Mouse (Mus musculus): ENCODE measurements around the gene Olfr92. TPM values are rescaled to one million over a fixed set of nuclear protein-coding genes. Genes with fewer than 3 reads are reported as not detected.

Olfr92 gene
- polyA plus RNA-seq, 1 experiment from 2014 or later, result not detected

- no peak overlapping the region for H3K4me2 ChIP-seq (ENCODE audit: low read depth, low read length)
- no peaks in the 10 kb centered on the region for H3K27me3 ChIP-seq (ENCODE audit: control insufficient read depth, insufficient read depth, low read depth, low read length)
- ATAC-seq (ENCODE audit: low read depth), result no peak
- H3K4me1 ChIP-seq (ENCODE audit: control insufficient read depth, low read depth, low read length), result no peaks in the 10 kb centered on the region
- no peaks in the 10 kb centered on the region for H3K36me3 ChIP-seq (ENCODE audit: control insufficient read depth, insufficient read depth)
- H3K27ac ChIP-seq (ENCODE audit: low read length), result no peak overlapping the region
- H3K9me3 ChIP-seq (replicated peaks; ENCODE audit: control insufficient read depth, low read length), result no peaks in the 10 kb centered on the region
- H3K9ac ChIP-seq (ENCODE audit: low read depth, low read length), result no peak overlapping the region
- H3K4me3 ChIP-seq (ENCODE audit: low read depth, low read length), result no peak overlapping the region
- whole genome bisulfite sequencing (ENCODE audit: insufficient replicate concordance), result 7% methylated on average over 8 of the region's 8 CpGs
Observed at GRCm38 (mm10) chr17:37083327-37083726, 36.6 kb downstream of the Olfr92 start.

DNA sequence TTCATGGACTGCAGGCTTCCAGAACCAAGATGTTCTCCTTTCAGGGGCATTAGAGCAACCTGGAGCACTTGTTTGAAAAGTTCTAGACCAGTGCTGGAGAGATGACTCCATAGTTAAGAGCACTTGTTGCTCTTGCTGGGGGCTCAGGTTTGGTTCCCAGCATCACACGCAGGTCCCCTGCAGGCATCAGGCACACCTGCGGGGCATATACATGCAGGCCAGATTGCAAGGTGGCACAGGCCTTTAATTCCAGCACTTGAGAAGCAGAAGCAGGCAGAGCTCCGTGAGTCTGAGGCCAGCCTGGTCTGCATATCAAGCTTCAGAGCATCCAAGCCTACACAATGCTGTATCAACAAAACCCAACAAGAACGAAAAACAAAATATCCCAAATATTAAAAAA lies 38.2 kb downstream of the Olfr92 start:
- WGBS (ENCODE audit: insufficient replicate concordance), result 68% methylated on average over 4 of the region's 4 CpGs
- no peak for ATAC-seq (ENCODE audit: low read depth)
- H3K27me3 ChIP-seq (ENCODE audit: control insufficient read depth, insufficient read depth, low read depth, low read length), result no peaks in the 10 kb centered on the region

DNA sequence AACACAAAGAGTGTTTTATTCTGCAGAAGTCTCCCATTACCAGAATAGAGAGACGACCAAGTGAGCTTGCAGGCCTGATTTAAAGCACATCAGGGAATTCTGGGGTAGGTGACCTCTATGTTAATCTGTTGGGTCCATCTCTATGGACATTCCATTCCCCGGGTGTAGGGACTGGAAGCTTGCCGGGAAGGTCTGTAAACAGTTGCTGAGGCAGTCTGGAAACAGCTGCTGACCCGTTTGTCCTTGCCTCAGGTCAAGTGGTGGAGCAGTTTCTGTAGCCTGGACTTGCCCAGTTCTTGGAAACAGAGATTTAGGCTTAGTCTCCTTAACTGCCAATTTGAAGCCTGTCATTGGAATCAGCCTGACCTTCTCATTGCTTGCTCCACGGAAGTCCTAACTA lies 39.8 kb downstream of the Olfr92 start:
- Histone ChIP-seq H3K4me1 (ENCODE audit: control insufficient read depth, low read depth, low read length) (no peaks in the 10 kb centered on the region), H3K9ac (ENCODE audit: low read depth, low read length) (no peak overlapping the region), H3K9me3 (replicated peaks; ENCODE audit: control insufficient read depth, low read length) (no peaks in the 10 kb centered on the region), H3K27me3 (ENCODE audit: control insufficient read depth, insufficient read depth, low read depth, low read length) (no peaks in the 10 kb centered on the region), H3K36me3 (ENCODE audit: control insufficient read depth, insufficient read depth) (no peaks in the 10 kb centered on the region), H3K4me2 (ENCODE audit: low read depth, low read length) (no peak overlapping the region), H3K4me3 (ENCODE audit: low read depth, low read length) (no peak overlapping the region), H3K27ac (ENCODE audit: low read length) (no peak overlapping the region)
- ATAC-seq (ENCODE audit: low read depth), result no peak
- WGBS (ENCODE audit: insufficient replicate concordance), result 26% methylated on average over 5 of the region's 5 CpGs

More for the DNA sequence above, 38.2 kb downstream of the Olfr92 start:
- H3K4me1 ChIP-seq (ENCODE audit: control insufficient read depth, low read depth, low read length), result no peaks in the 10 kb centered on the region
- no peak overlapping the region for H3K27ac ChIP-seq (ENCODE audit: low read length)
- no peak overlapping the region for H3K9ac ChIP-seq (ENCODE audit: low read depth, low read length)
- H3K4me2 ChIP-seq (ENCODE audit: low read depth, low read length), result no peak overlapping the region
- H3K36me3 ChIP-seq (ENCODE audit: control insufficient read depth, insufficient read depth), result no peaks in the 10 kb centered on the region
- H3K4me3 ChIP-seq (ENCODE audit: low read depth, low read length), result no peak overlapping the region
- no peaks in the 10 kb centered on the region for H3K9me3 ChIP-seq (replicated peaks; ENCODE audit: control insufficient read depth, low read length)

GRCm38 (mm10) chr17:37078990-37079389 lies 40.9 kb downstream of the Olfr92 start:
- no peak for ATAC-seq (ENCODE audit: low read depth)
- Histone ChIP-seq H3K9me3 (replicated peaks; ENCODE audit: control insufficient read depth, low read length) (no peaks in the 10 kb centered on the region), H3K27me3 (ENCODE audit: control insufficient read depth, insufficient read depth, low read depth, low read length) (no peaks in the 10 kb centered on the region), H3K27ac (ENCODE audit: low read length) (no peak overlapping the region), H3K4me1 (ENCODE audit: control insufficient read depth, low read depth, low read length) (no peaks in the 10 kb centered on the region), H3K36me3 (ENCODE audit: control insufficient read depth, insufficient read depth) (no peaks in the 10 kb centered on the region), H3K4me3 (ENCODE audit: low read depth, low read length) (no peak overlapping the region), H3K9ac (ENCODE audit: low read depth, low read length) (no peak overlapping the region), H3K4me2 (ENCODE audit: low read depth, low read length) (no peak overlapping the region)
- 38% methylated on average over 2 of the region's 2 CpGs for WGBS (ENCODE audit: insufficient replicate concordance)

DNA sequence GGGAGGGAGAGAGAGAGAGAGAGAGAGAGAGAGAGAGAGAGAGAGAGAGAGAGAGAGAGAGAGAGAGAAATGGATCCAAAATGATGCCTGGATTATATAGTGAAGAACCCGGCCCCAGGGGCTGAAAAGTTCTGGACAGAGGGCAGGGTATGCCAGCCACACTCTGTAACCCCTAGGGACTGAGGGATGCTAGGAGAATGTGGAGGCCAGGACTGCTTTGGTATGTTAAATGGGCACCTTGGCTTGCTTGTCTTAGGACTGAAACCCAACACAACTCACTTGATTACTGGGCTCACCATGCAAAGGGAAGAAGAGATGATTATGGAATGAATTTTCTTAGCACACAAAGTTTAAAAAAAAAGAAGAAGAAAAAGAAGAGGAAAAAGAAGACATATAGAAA lies 41.7 kb downstream of the Olfr92 start:
- 73% methylated on average over 1 of the region's 1 CpGs for WGBS (ENCODE audit: insufficient replicate concordance)
- no peak overlapping the region for H3K9ac ChIP-seq (ENCODE audit: low read depth, low read length)
- no peaks in the 10 kb centered on the region for H3K27me3 ChIP-seq (ENCODE audit: control insufficient read depth, insufficient read depth, low read depth, low read length)
- H3K4me2 ChIP-seq (ENCODE audit: low read depth, low read length), result no peak overlapping the region
- no peaks in the 10 kb centered on the region for H3K36me3 ChIP-seq (ENCODE audit: control insufficient read depth, insufficient read depth)
- no peaks in the 10 kb centered on the region for H3K4me1 ChIP-seq (ENCODE audit: control insufficient read depth, low read depth, low read length)
- ATAC-seq (ENCODE audit: low read depth), result no peak
- no peak overlapping the region for H3K4me3 ChIP-seq (ENCODE audit: low read depth, low read length)
- H3K27ac ChIP-seq (ENCODE audit: low read length), result no peak overlapping the region
- no peaks in the 10 kb centered on the region for H3K9me3 ChIP-seq (replicated peaks; ENCODE audit: control insufficient read depth, low read length)

DNA sequence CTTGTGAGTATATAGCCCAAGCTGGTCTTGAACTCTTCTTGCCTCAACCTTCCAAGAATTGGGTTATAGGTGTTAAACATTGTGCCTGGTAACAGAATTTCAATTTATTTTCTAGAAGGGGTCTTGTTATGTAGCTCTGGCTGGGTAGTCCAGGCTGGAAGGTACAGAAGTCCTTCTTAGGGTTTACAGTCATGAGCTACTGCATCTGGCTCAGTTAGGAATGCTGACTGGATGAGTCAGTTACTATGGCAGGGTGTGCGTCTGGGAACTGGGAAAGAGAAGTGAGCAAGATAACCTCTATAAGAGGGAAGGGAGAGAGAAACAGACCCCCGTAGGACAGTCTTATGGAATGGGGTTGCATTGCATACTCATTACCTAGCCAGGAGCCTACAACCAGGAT lies 44.1 kb downstream of the Olfr92 start:
- Histone ChIP-seq H3K9me3 (replicated peaks; ENCODE audit: control insufficient read depth, low read length) (no peaks in the 10 kb centered on the region), H3K36me3 (ENCODE audit: control insufficient read depth, insufficient read depth) (no peaks in the 10 kb centered on the region), H3K4me3 (ENCODE audit: low read depth, low read length) (no peak overlapping the region), H3K4me2 (ENCODE audit: low read depth, low read length) (no peak overlapping the region), H3K9ac (ENCODE audit: low read depth, low read length) (no peak overlapping the region), H3K4me1 (ENCODE audit: control insufficient read depth, low read depth, low read length) (no peaks in the 10 kb centered on the region), H3K27me3 (ENCODE audit: control insufficient read depth, insufficient read depth, low read depth, low read length) (no peaks in the 10 kb centered on the region), H3K27ac (ENCODE audit: low read length) (no peak overlapping the region)
- ATAC-seq (ENCODE audit: low read depth), result no peak
- WGBS (ENCODE audit: insufficient replicate concordance), result 63% methylated on average over 2 of the region's 2 CpGs

DNA sequence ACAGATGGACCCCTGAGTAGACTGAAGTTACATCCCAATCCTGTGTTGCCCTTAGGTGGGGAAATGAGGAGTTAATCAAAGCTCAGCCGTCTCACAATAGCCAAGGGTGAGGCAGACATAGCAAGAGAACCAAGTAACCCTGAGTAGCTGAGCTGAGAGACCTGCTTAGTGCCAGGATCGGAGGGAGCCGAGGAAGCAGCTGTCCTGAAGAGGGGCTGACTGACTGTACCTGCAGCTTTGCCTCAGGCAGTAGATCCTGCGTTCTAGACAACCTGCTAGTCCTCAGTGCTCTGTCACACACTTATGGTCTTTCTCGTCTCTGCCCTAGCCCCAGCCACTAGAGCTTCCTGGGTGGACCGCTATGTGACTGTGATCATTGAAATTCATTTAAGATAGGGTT lies 44.7 kb downstream of the Olfr92 start:
- H3K27ac ChIP-seq (ENCODE audit: low read length), result no peak overlapping the region
- WGBS (ENCODE audit: insufficient replicate concordance), result 71% methylated on average over 6 of the region's 6 CpGs
- no peak for ATAC-seq (ENCODE audit: low read depth)
- H3K9me3 ChIP-seq (replicated peaks; ENCODE audit: control insufficient read depth, low read length), result no peaks in the 10 kb centered on the region
- no peak overlapping the region for H3K9ac ChIP-seq (ENCODE audit: low read depth, low read length)
- no peaks in the 10 kb centered on the region for H3K4me1 ChIP-seq (ENCODE audit: control insufficient read depth, low read depth, low read length)
- H3K4me2 ChIP-seq (ENCODE audit: low read depth, low read length), result no peak overlapping the region
- no peaks in the 10 kb centered on the region for H3K36me3 ChIP-seq (ENCODE audit: control insufficient read depth, insufficient read depth)
- H3K27me3 ChIP-seq (ENCODE audit: control insufficient read depth, insufficient read depth, low read depth, low read length), result no peaks in the 10 kb centered on the region
- H3K4me3 ChIP-seq (ENCODE audit: low read depth, low read length), result no peak overlapping the region

- 50% methylated on average over 11 of the region's 11 CpGs for WGBS (ENCODE audit: insufficient replicate concordance)
- no peak overlapping the region for H3K9ac ChIP-seq (ENCODE audit: low read depth, low read length)
- ATAC-seq (ENCODE audit: low read depth), result no peak
- no peak overlapping the region for H3K4me2 ChIP-seq (ENCODE audit: low read depth, low read length)
- no peaks in the 10 kb centered on the region for H3K27me3 ChIP-seq (ENCODE audit: control insufficient read depth, insufficient read depth, low read depth, low read length)
- H3K36me3 ChIP-seq (ENCODE audit: control insufficient read depth, insufficient read depth), result no peaks in the 10 kb centered on the region
- H3K4me3 ChIP-seq (ENCODE audit: low read depth, low read length), result no peak overlapping the region
- no peak overlapping the region for H3K27ac ChIP-seq (ENCODE audit: low read length)
- no peaks in the 10 kb centered on the region for H3K9me3 ChIP-seq (replicated peaks; ENCODE audit: control insufficient read depth, low read length)
- H3K4me1 ChIP-seq (ENCODE audit: control insufficient read depth, low read depth, low read length), result no peaks in the 10 kb centered on the region
Observed at GRCm38 (mm10) chr17:37072730-37073276, 47.1 kb downstream of the Olfr92 start.

- whole genome bisulfite sequencing (ENCODE audit: insufficient replicate concordance), result 64% methylated on average over 12 of the region's 12 CpGs
Observed at GRCm38 (mm10) chr17:37072080-37072729, 47.7 kb downstream of the Olfr92 start.

More at GRCm38 (mm10) chr17:37072080-37072729, 47.7 kb downstream of the Olfr92 start:
- Histone ChIP-seq H3K9ac (ENCODE audit: low read depth, low read length) (no peak overlapping the region), H3K9me3 (replicated peaks; ENCODE audit: control insufficient read depth, low read length) (no peaks in the 10 kb centered on the region), H3K36me3 (ENCODE audit: control insufficient read depth, insufficient read depth) (no peaks in the 10 kb centered on the region), H3K4me3 (ENCODE audit: low read depth, low read length) (no peak overlapping the region), H3K4me2 (ENCODE audit: low read depth, low read length) (no peak overlapping the region), H3K4me1 (ENCODE audit: control insufficient read depth, low read depth, low read length) (no peaks in the 10 kb centered on the region), H3K27ac (ENCODE audit: low read length) (no peak overlapping the region), H3K27me3 (ENCODE audit: control insufficient read depth, insufficient read depth, low read depth, low read length) (no peaks in the 10 kb centered on the region)
- ATAC-seq (ENCODE audit: low read depth), result no peak

Data from liver, embryonic 16.5 days (tissue).